Mouse (Mus musculus) urinary bladder, postnatal 36 days (tissue): ENCODE data around the gene Lrp10.

Source experiments
- DNase-seq, 2 experiments: peaks; one replicate each; pipeline ENCODE4 v3.0.0; 2022; ENCODE audit warnings: low spot score in 2 of 2, mixed read lengths in 1 of 2

Lrp10 gene

GRCm38 (mm10) chr14:54475941-54476844, 12.3 kb downstream of the Lrp10 start, which contains the start of gene Rem2:
Rem2 (plus strand) TSS chr14:54476100.
- DNase-seq = no peak

- no peak for DNase-seq
Observed at GRCm38 (mm10) chr14:54477172-54477909, 13.4 kb downstream of the Lrp10 start.

GRCm38 (mm10) chr14:54479451-54479920, 15.5 kb downstream of the Lrp10 start:
- DNase-seq = no peak

GRCm38 (mm10) chr14:54480673-54481072, 16.7 kb downstream of the Lrp10 start:
- DNase-seq = no peak

- DNase-seq = no peak
Observed at GRCm38 (mm10) chr14:54481402-54481801, 17.5 kb downstream of the Lrp10 start.

- no peak for DNase-seq
Observed at GRCm38 (mm10) chr14:54482498-54482897, 18.6 kb downstream of the Lrp10 start.

- DNase-seq = no peak
Observed at GRCm38 (mm10) chr14:54485899-54486298, 22.0 kb downstream of the Lrp10 start.

- no peak for DNase-seq
Observed at GRCm38 (mm10) chr14:54487732-54488131, 23.8 kb downstream of the Lrp10 start.

GRCm38 (mm10) chr14:54488350-54488749, 24.4 kb downstream of the Lrp10 start:
- no peak for DNase-seq

- DNase-seq = no peak
Observed at GRCm38 (mm10) chr14:54492345-54493131, 28.6 kb downstream of the Lrp10 start.

- no peak for DNase-seq
Observed at GRCm38 (mm10) chr14:54493236-54493635, 29.3 kb downstream of the Lrp10 start.

GRCm38 (mm10) chr14:54494234-54494633, 30.3 kb downstream of the Lrp10 start:
- peak; percentile 56 to 62 for DNase-seq

- DNase-seq = no peak
Observed at GRCm38 (mm10) chr14:54496706-54497105, 32.8 kb downstream of the Lrp10 start.

GRCm38 (mm10) chr14:54499330-54499729, 35.4 kb downstream of the Lrp10 start:
- DNase-seq = no peak

GRCm38 (mm10) chr14:54501365-54501764, 37.4 kb downstream of the Lrp10 start:
- DNase-seq = no peak

- no peak for DNase-seq
Observed at GRCm38 (mm10) chr14:54503092-54503491, 39.2 kb downstream of the Lrp10 start.

GRCm38 (mm10) chr14:54509774-54510173, 45.8 kb downstream of the Lrp10 start:
- no peak for DNase-seq

GRCm38 (mm10) chr14:54516710-54517310, 52.9 kb downstream of the Lrp10 start:
- no peak for DNase-seq
